Mouse (Mus musculus) CH12.LX (cell line): ENCODE results near the gene Ctnnd2. TPM values are rescaled to one million over a fixed set of nuclear protein-coding genes. Genes with fewer than 3 reads are reported as not detected.

Experiments used
- DNase-seq: peaks from one replicate; pipeline ENCODE4 v3.0.0-alpha.2; 2013; ENCODE audit errors: extremely low read depth
- H3K27ac ChIP-seq: 2 replicates; pipeline ENCODE4 v1.5.1; 2012; ENCODE audit warnings: low read depth, mild to moderate bottlenecking, control low read depth, moderate library complexity; ENCODE audit not compliant: insufficient read depth
- H3K27me3 ChIP-seq: replicated peaks from 2 replicates; pipeline ENCODE3; 2012; ENCODE audit warnings: inconsistent platforms
- H3K36me3 ChIP-seq, 2 experiments: replicated peaks in 1 of 2; 2 replicates each; pipeline versions ENCODE3 to v1.6.1; 2012; ENCODE audit warnings: inconsistent platforms in 1 of 2, low read length in 1 of 2, mild to moderate bottlenecking in 1 of 2, mixed read lengths in 1 of 2, moderate library complexity in 1 of 2; ENCODE audit not compliant: control insufficient read depth in 1 of 2, insufficient read depth in 1 of 2
- H3K4me1 ChIP-seq, 2 experiments: 2 replicates each; pipeline ENCODE4 v1.6.1; 2012; ENCODE audit warnings: inconsistent platforms in 1 of 2, moderate library complexity in 1 of 2; ENCODE audit not compliant: insufficient read depth in 2 of 2, control insufficient read depth in 1 of 2
- H3K4me2 ChIP-seq: 2 replicates; pipeline ENCODE4 v1.6.1; 2012; ENCODE audit warnings: low read depth, mild to moderate bottlenecking, control low read depth; ENCODE audit not compliant: poor library complexity, insufficient read depth, severe bottlenecking
- H3K4me3 ChIP-seq, 3 experiments: fragments of 150-350 bp in 1 of 3; sonication (generic) in 1 of 3; replicated peaks in 1 of 3; 2 replicates each; pipeline versions ENCODE3 to v1.5.1; 2011 to 2012; ENCODE audit warnings: low read depth in 2 of 3, low read length in 2 of 3, mild to moderate bottlenecking in 2 of 3, moderate library complexity in 2 of 3, control low read depth in 1 of 3, improper control_type of control experiment in 1 of 3, inconsistent platforms in 1 of 3, mixed read lengths in 1 of 3; ENCODE audit not compliant: poor library complexity in 1 of 3
- H3K79me2 ChIP-seq: replicated peaks from 2 replicates; pipeline ENCODE4 v1.6.1; 2012; ENCODE audit warnings: mild to moderate bottlenecking, moderate library complexity; ENCODE audit not compliant: control insufficient read depth, poor library complexity, insufficient read depth, severe bottlenecking; ENCODE audit errors: extremely low read depth
- H3K9ac ChIP-seq: 2 replicates; pipeline ENCODE4 v1.6.1; 2012; ENCODE audit warnings: low read depth, mild to moderate bottlenecking, control low read depth, moderate library complexity; ENCODE audit not compliant: insufficient read depth
- H3K9me3 ChIP-seq: replicated peaks from 2 replicates; pipeline ENCODE3; 2012; ENCODE audit warnings: low read length, inconsistent platforms, mixed read lengths
- CTCF ChIP-seq, 2 experiments: IDR thresholded peaks in 1 of 2; conservative IDR thresholded peaks in 1 of 2; 2 replicates each; pipeline ENCODE4 v1.5.1; 2011 to 2012; ENCODE audit warnings: low read depth in 2 of 2, low read length in 2 of 2, improper control_type of control experiment in 1 of 2, inconsistent platforms in 1 of 2, mild to moderate bottlenecking in 1 of 2, moderate library complexity in 1 of 2
- ELF1 ChIP-seq: IDR thresholded peaks from 2 replicates; pipeline ENCODE4 v1.6.1; 2014; ENCODE audit warnings: low read depth, mild to moderate bottlenecking, inconsistent platforms, low read length, improper control_type of control experiment
- ETS1 ChIP-seq: conservative IDR thresholded peaks from 2 replicates; pipeline ENCODE4 v1.6.1; 2012; ENCODE audit warnings: low read depth, mild to moderate bottlenecking, inconsistent platforms, low read length, improper control_type of control experiment, moderate library complexity
- MAX ChIP-seq: IDR thresholded peaks from 2 replicates; pipeline ENCODE4 v1.6.1; 2011; ENCODE audit warnings: low read length, improper control_type of control experiment
- MAZ ChIP-seq: IDR thresholded peaks from 2 replicates; pipeline ENCODE4 v1.6.1; 2012; ENCODE audit warnings: low read depth, mild to moderate bottlenecking, inconsistent platforms, low read length, improper control_type of control experiment, moderate library complexity
- MXI1 ChIP-seq: IDR thresholded peaks from 2 replicates; pipeline ENCODE4 v1.6.1; 2011; ENCODE audit warnings: mild to moderate bottlenecking, low read depth, low read length, improper control_type of control experiment
- PAX5 ChIP-seq: IDR thresholded peaks from 2 replicates; pipeline ENCODE4 v1.6.1; 2012; ENCODE audit warnings: low read length, inconsistent platforms, mixed read lengths
- POLR2AphosphoS2 ChIP-seq: IDR thresholded peaks from 2 replicates; pipeline ENCODE4 v1.6.1; 2011; ENCODE audit warnings: low read depth, low read length, improper control_type of control experiment
- RAD21 ChIP-seq: IDR thresholded peaks from 2 replicates; pipeline ENCODE4 v1.6.1; 2011; ENCODE audit warnings: low read depth, mild to moderate bottlenecking, low read length, improper control_type of control experiment, moderate library complexity
- RCOR1 ChIP-seq: conservative IDR thresholded peaks from 2 replicates; pipeline ENCODE4 v1.6.1; 2012; ENCODE audit warnings: low read depth, mild to moderate bottlenecking, inconsistent platforms, low read length, improper control_type of control experiment
- SIN3A ChIP-seq: IDR thresholded peaks from 2 replicates; pipeline ENCODE4 v1.6.1; 2012; ENCODE audit warnings: low read length, improper control_type of control experiment, inconsistent platforms
- SMC3 ChIP-seq: IDR thresholded peaks from 2 replicates; pipeline ENCODE4 v1.6.1; 2011; ENCODE audit warnings: low read depth, low read length, improper control_type of control experiment
- TBP ChIP-seq: conservative IDR thresholded peaks from 2 replicates; pipeline ENCODE4 v1.6.1; 2011; ENCODE audit warnings: low read depth, low read length, improper control_type of control experiment
- USF2 ChIP-seq: conservative IDR thresholded peaks from 2 replicates; pipeline ENCODE4 v1.6.1; 2011; ENCODE audit warnings: low read depth, low read length, improper control_type of control experiment
- ZNF384 ChIP-seq: IDR thresholded peaks from 2 replicates; pipeline ENCODE4 v1.6.1; 2012; ENCODE audit warnings: low read depth, low read length, improper control_type of control experiment, inconsistent platforms
- dilution Hi-C: fragments of 300-500 bp; cut with MboI; formaldehyde crosslinking; loops from 2 replicates; pipeline ENCODE4 v1.14.3; 2020; ENCODE audit warnings: low sequenced_read_pairs; ENCODE audit not compliant: extremely low pct_unique_long_range_greater_than_20kb, extremely low pct_ligation_motif_present
- in situ Hi-C: fragments of 300-500 bp; cut with MboI; formaldehyde crosslinking; loops from 3 replicates; pipeline ENCODE4 v1.14.3; 2019; ENCODE audit warnings: low sequenced_read_pairs, low pct_ligation_motif_present, low pct_unique_long_range_greater_than_20kb, mixed read lengths
- polyA plus RNA-seq: library from polyadenylated mRNA; unstranded; fragments of >175 nt; gene quantifications from 2 replicates; pipeline ENCODE4 v1.2.1, GENCODE M21; 2012; ENCODE audit warnings: low read depth; ENCODE audit not compliant: insufficient read length
- total RNA-seq, 2 experiments: library from RNA; depleted of rRNA; stranded (reverse); fragments of 300-350 nt in 1 of 2; fragments of >200 nt in 1 of 2; gene quantifications; 2 replicates each; pipeline ENCODE4 v1.2.3; 2012 to 2014

The Ctnnd2 gene
- total and polyA plus RNA-seq, 3 experiments: 0.23 TPM; not detected in 2

DNA sequence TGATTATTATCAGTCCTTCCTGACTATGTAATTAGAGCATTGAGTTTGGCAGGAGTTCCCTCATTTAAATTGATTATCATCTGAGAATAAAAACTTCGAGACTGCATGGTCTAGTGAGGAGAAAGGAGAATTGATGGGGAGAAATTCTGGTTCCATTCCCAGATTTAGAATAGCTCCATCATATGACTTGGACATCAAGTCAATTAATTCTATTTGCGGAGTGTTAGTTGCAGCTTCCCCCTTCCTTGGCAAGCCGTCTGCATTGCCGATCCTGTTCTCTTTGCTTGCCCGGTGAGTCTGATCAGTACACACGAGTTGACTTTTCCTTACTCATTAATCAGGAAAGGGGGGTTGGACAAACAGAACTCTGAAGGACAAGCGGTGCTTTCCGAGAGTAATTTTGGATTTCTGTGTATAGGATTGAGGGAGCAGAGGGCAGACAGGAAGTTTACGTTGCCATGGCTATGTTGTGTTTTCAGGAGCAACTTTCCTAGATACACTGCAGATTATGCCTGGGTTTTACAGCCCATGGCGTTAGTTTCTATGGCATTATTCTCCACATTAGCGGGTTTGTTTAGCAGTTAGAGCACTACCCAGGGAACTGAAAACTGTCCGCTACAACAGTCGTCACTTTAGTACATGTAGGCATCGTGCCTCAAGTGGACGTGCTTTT is 113.3 kb downstream of the Ctnnd2 start:
- no peak overlapping the region for H3K4me2 ChIP-seq
- no peak overlapping the region for H3K9ac ChIP-seq
- no peak for DNase-seq
- no peaks in the 10 kb centered on the region for H3K79me2 ChIP-seq
- peaks cover 19% of the 10 kb centered on the region for H3K9me3 ChIP-seq
- no peaks in the 10 kb centered on the region for H3K36me3 ChIP-seq
- no peaks in the 10 kb centered on the region for H3K4me1 ChIP-seq
- no peak overlapping the region for H3K27ac ChIP-seq
- in situ Hi-C loops (no loop called here), dilution Hi-C loops (no loop called here)
- H3K27me3 ChIP-seq: no peaks in the 10 kb centered on the region
- H3K4me3 ChIP-seq: no peak overlapping the region
- TF ChIP-seq ETS1 (no peak), USF2 (no peak)

DNA sequence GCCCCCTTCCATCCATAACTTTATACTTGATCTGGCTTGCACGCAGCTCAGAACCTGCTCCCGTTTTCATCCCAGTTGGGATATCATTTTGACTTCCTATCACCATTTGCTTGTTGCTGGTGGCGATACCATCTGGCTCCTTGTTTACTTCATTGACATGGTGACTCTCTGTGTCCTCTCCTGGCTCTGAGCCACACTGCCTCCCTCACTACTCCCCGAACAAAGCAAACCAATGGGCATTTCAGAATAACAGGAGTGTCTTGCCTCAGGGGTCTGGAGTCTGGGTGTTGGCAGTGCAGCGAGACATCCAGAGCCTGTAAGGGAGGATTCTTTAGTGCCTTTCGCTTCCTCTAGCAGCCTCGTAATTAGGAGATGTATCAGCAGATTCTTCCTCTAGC is 113.9 kb downstream of the Ctnnd2 start:
- Histone ChIP-seq H3K4me3 (no peak overlapping the region), H3K9ac (no peak overlapping the region), H3K9me3 (peaks cover 19% of the 10 kb centered on the region), H3K4me1 (no peaks in the 10 kb centered on the region), H3K27ac (no peak overlapping the region), H3K27me3 (no peaks in the 10 kb centered on the region), H3K4me2 (no peak overlapping the region), H3K79me2 (no peaks in the 10 kb centered on the region), H3K36me3 (no peaks in the 10 kb centered on the region)
- dilution Hi-C loops: no loop called here
- DNase-seq: no peak
- no peak for TF ChIP-seq POLR2AphosphoS2
- TF ChIP-seq RAD21: no peak
- no peak for TF ChIP-seq MAX
- TF ChIP-seq SMC3: no peak
- no peak for TF ChIP-seq TBP
- no peak for TF ChIP-seq RCOR1
- in situ Hi-C loops: no loop called here

DNA sequence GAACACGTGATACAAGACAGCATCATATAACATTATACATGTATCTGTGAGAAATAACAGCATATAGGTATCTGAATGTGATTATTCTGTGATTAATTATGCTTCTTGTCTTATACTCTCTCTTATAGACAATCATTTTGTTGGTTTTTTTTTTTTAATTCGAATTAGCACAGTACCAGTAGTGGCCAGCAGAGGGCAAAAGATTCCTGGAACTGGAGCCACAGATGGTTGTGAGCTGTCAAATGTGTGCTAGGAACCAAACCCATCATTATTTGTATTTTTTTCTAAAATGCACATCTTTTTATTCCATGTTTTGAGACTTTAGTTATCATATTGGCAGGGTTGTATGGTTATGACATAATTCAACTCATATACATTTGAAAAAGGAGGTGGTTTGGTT is 130.4 kb downstream of the Ctnnd2 start:
- Histone ChIP-seq H3K4me2 (no peak overlapping the region), H3K36me3 (no peaks in the 10 kb centered on the region), H3K27me3 (no peaks in the 10 kb centered on the region), H3K4me3 (no peak overlapping the region), H3K9me3 (peaks cover 48% of the 10 kb centered on the region), H3K27ac (no peak overlapping the region), H3K9ac (no peak overlapping the region), H3K4me1 (no peaks in the 10 kb centered on the region), H3K79me2 (no peaks in the 10 kb centered on the region)
- no peak for TF ChIP-seq ELF1
- no peak for TF ChIP-seq PAX5
- peak; percentile 25; the same call in 1 of the 2 replicates for TF ChIP-seq ZNF384
- no peak for TF ChIP-seq MAZ
- TF ChIP-seq RAD21: peak; percentile 22
- TF ChIP-seq MXI1: no peak
- no peak for TF ChIP-seq SIN3A
- peak; percentile 24; the same call in 1 of the 2 replicates for TF ChIP-seq SMC3
- TF ChIP-seq CTCF (conservative IDR thresholded peaks at IDR 0.05 in 1 of 2, IDR thresholded peaks at IDR 0.05 in 1 of 2; ENCODE audit: low read depth in 2 of 2, low read length in 2 of 2): peak; percentile 36 to 44
- in situ Hi-C loops: no loop called here
- dilution Hi-C loops: no loop called here
- no peak for DNase-seq
